Mouse (Mus musculus) hindbrain, postnatal 0 days (tissue): ENCODE data around the gene Pacs1. TPM values are rescaled to one million over a fixed set of nuclear protein-coding genes. Genes with fewer than 3 reads are reported as not detected.
A peak's percentile ranks its signal among the peaks of the same experiment; 100 is the strongest.

ENCODE experiments used
- ATAC-seq: fragments of 200-750 bp; cut with Nextera tagmentation; 2 replicates; pipeline ENCODE4 v1.8.0; 2017; ENCODE audit warnings: mild to moderate bottlenecking, moderate TSS enrichment, moderate library complexity
- DNase-seq: peaks from one replicate; pipeline ENCODE4 v3.0.0-alpha.2; 2015; ENCODE audit warnings: low spot score
- H3K27ac ChIP-seq: fragments of 300-500 bp; sonication (generic); 2 replicates; pipeline ENCODE4 v1.5.1; 2014; ENCODE audit warnings: mild to moderate bottlenecking
- H3K27me3 ChIP-seq: fragments of 300-500 bp; sonication (generic); 2 replicates; pipeline ENCODE4 v1.6.1; 2014; ENCODE audit warnings: low read length, mixed read lengths; ENCODE audit not compliant: insufficient read depth
- H3K36me3 ChIP-seq: fragments of 300-500 bp; sonication (generic); 2 replicates; pipeline ENCODE4 v1.6.1; 2014; ENCODE audit warnings: low read length, mixed read lengths; ENCODE audit not compliant: insufficient read depth
- H3K4me1 ChIP-seq: fragments of 300-500 bp; sonication (generic); 2 replicates; pipeline ENCODE4 v1.6.1; 2014; ENCODE audit warnings: antibody characterized with exemption, low read length, mixed read lengths; ENCODE audit not compliant: insufficient read depth
- H3K4me2 ChIP-seq: fragments of 300-500 bp; sonication (generic); 2 replicates; pipeline ENCODE4 v1.6.1; 2014; ENCODE audit warnings: low read depth, mild to moderate bottlenecking, low read length, moderate library complexity, mixed read lengths
- H3K4me3 ChIP-seq: fragments of 300-500 bp; sonication (generic); 2 replicates; pipeline ENCODE4 v1.5.1; 2014; ENCODE audit warnings: low read length
- H3K9ac ChIP-seq: fragments of 300-500 bp; sonication (generic); replicated peaks from 2 replicates; pipeline ENCODE4 v1.6.1; 2014; ENCODE audit warnings: mild to moderate bottlenecking, low read length, moderate library complexity, mixed read lengths
- H3K9me3 ChIP-seq: fragments of 300-500 bp; sonication (generic); 2 replicates; pipeline ENCODE4 v1.6.1; 2016; ENCODE audit warnings: low read length, mixed read lengths
- CTCF ChIP-seq: IDR thresholded peaks from 2 replicates; pipeline ENCODE4 v1.5.1; 2016; ENCODE audit warnings: antibody characterized with exemption, control low read depth, low read depth
- WGBS: fragments of 180-500 bp; shearing (Covaris S2); extraction: QIAGEN DNeasy Blood & Tissue Kit; methylation state at CpG from one replicate; pipeline ENCODE4 v1.1.7; 2014; 5-methylcytosine and 5-hydroxymethylcytosine counted together
- polyA plus RNA-seq: library from polyadenylated mRNA; unstranded; fragments of >200 nt; fragmentation: Nextera tagmentation; extraction: Ambion mirVana; gene quantifications from 2 replicates; pipeline ENCODE4 v1.2.1, GENCODE M21; 2015
- total RNA-seq: library from RNA; depleted of rRNA; stranded (reverse); fragments of >200 nt; gene quantifications from 2 replicates; pipeline ENCODE4 v1.2.3, GENCODE M21; 2014

Gene Pacs1
- total and polyA plus RNA-seq, 2 experiments from 2014 or later: 41.0 to 63.6 TPM

- Histone ChIP-seq H3K27ac (no peak overlapping the region), H3K4me3 (no peak overlapping the region), H3K9me3 (no peaks in the 10 kb centered on the region), H3K36me3 (peaks cover 43% of the 10 kb centered on the region), H3K27me3 (no peaks in the 10 kb centered on the region), H3K9ac (no peak overlapping the region), H3K4me1 (no peaks in the 10 kb centered on the region), H3K4me2 (no peak overlapping the region)
- ATAC-seq: no peak
- 86% methylated on average over 3 of the region's 3 CpGs for WGBS
- DNase-seq: peak; percentile 15
- peak; percentile 38 for TF ChIP-seq CTCF
Observed at GRCm38 (mm10) chr19:5277140-5277539, 4.2 kb upstream of the Pacs1 start.

- ATAC-seq (no peak), DNase-seq (no peak)
- Histone ChIP-seq H3K4me1 (peaks cover 5% of the 10 kb centered on the region), H3K4me2 (no peak overlapping the region), H3K9me3 (no peaks in the 10 kb centered on the region), H3K9ac (no peak overlapping the region), H3K4me3 (no peak overlapping the region), H3K27me3 (no peaks in the 10 kb centered on the region), H3K27ac (no peak overlapping the region), H3K36me3 (peaks cover 42% of the 10 kb centered on the region)
- TF ChIP-seq CTCF: peak; percentile 2; the same call in 1 of the 2 replicates
- WGBS: 92% methylated on average over 2 of the region's 2 CpGs
Observed at GRCm38 (mm10) chr19:5276531-5276930, 3.6 kb upstream of the Pacs1 start.

- peaks cover 35% of the 10 kb centered on the region for H3K36me3 ChIP-seq
- no peak for DNase-seq
- WGBS: 95% methylated on average over 5 of the region's 5 CpGs
Observed at GRCm38 (mm10) chr19:5275736-5276135, 2.8 kb upstream of the Pacs1 start.

DNA sequence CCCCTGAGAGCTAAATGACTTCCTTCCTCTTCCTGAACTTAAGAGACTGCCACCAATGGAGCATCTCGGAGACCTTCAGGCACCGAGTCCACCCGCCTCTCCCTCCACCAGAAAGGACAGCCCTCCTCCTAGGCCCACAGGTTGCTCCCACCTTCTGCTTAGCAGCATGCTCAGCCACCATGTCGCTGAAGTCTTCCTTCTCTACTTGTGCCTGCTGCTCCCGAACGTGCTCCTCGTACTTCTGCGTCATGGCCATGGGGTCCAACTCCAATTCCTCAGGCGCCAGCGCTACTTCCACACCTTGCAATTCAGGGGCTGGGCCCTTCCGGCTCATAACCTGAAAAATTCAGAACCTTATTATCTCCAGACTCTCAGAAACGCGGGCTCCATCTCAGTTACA is 1.7 kb upstream of the Pacs1 start:
- peaks cover 17% of the 10 kb centered on the region for H3K4me1 ChIP-seq
- no peaks in the 10 kb centered on the region for H3K9me3 ChIP-seq
- ATAC-seq: no peak
- no peak for TF ChIP-seq CTCF
- no peak for DNase-seq
- H3K4me2 ChIP-seq: no peak overlapping the region
- H3K9ac ChIP-seq: no peak overlapping the region
- 94% methylated on average over 12 of the region's 13 CpGs for WGBS
- no peaks in the 10 kb centered on the region for H3K27me3 ChIP-seq
- no peak overlapping the region for H3K27ac ChIP-seq
- H3K4me3 ChIP-seq: no peak overlapping the region
- H3K36me3 ChIP-seq: peaks cover 29% of the 10 kb centered on the region

More at GRCm38 (mm10) chr19:5275736-5276135, 2.8 kb upstream of the Pacs1 start:
- no peak overlapping the region for H3K4me3 ChIP-seq
- H3K9me3 ChIP-seq: no peaks in the 10 kb centered on the region
- peaks cover 11% of the 10 kb centered on the region for H3K4me1 ChIP-seq
- TF ChIP-seq CTCF: no peak
- no peak overlapping the region for H3K4me2 ChIP-seq
- no peaks in the 10 kb centered on the region for H3K27me3 ChIP-seq
- no peak for ATAC-seq
- H3K27ac ChIP-seq: no peak overlapping the region
- H3K9ac ChIP-seq: no peak overlapping the region

- no peak overlapping the region for H3K9ac ChIP-seq
- peaks cover 17% of the 10 kb centered on the region for H3K4me1 ChIP-seq
- H3K27ac ChIP-seq: peak overlapping the region; percentile 91
- DNase-seq (no peak), ATAC-seq (no peak)
- 76% methylated on average over 4 of the region's 4 CpGs for WGBS
- H3K9me3 ChIP-seq: no peaks in the 10 kb centered on the region
- H3K27me3 ChIP-seq: no peaks in the 10 kb centered on the region
- no peak overlapping the region for H3K4me3 ChIP-seq
- peaks cover 26% of the 10 kb centered on the region for H3K36me3 ChIP-seq
- H3K4me2 ChIP-seq: no peak overlapping the region
- TF ChIP-seq CTCF: no peak
Observed at GRCm38 (mm10) chr19:5273916-5274315, 997 bp upstream of the Pacs1 start.

DNA sequence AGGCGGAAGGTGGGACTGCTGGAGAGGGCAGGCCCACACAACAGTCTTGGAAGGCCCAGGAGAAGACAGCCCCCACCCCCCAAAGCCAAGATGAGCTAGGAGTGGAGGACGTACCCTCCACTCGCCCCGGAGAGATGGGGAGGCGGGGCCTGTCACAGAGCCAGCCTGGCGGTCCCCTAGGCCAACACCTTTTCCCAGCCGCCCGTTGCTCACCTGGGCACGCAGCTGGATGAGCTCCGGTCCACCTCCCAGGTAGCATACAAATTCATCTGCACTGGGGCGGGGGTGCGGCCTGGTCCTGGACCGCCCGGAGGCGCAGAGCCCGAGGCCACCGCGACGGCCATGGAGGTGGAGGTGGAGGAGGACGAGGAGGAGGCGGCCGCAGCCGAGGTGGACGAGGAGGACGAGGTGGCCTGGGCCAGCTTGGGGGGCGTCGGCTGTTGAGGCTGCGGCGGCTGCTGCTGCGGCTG is 558 bp downstream of the Pacs1 start:
- peak overlapping the region; percentile 95 for H3K4me3 ChIP-seq
- TF ChIP-seq CTCF: no peak
- H3K9ac ChIP-seq: peak overlapping the region; percentile 96
- H3K4me2 ChIP-seq: peak overlapping the region; percentile 89
- H3K4me1 ChIP-seq: peaks cover 17% of the 10 kb centered on the region
- peak overlapping the region; percentile 91 for H3K27ac ChIP-seq
- peaks cover 12% of the 10 kb centered on the region; the same call in 1 of the 2 replicates for H3K36me3 ChIP-seq
- no peaks in the 10 kb centered on the region for H3K27me3 ChIP-seq
- DNase-seq: peak; percentile 55
- no peaks in the 10 kb centered on the region for H3K9me3 ChIP-seq
- ATAC-seq: peak; percentile 56
- 0% methylated on average over 19 of the region's 30 CpGs for WGBS

GRCm38 (mm10) chr19:5271430-5271829 is 1.5 kb downstream of the Pacs1 start:
- H3K9me3 ChIP-seq: no peaks in the 10 kb centered on the region
- WGBS: 46% methylated on average over 1 of the region's 1 CpGs
- H3K9ac ChIP-seq: no peak overlapping the region
- no peak for TF ChIP-seq CTCF
- peaks cover 9% of the 10 kb centered on the region; the same call in 1 of the 2 replicates for H3K36me3 ChIP-seq
- peak overlapping the region; percentile 89 for H3K4me2 ChIP-seq
- no peak for DNase-seq
- peaks cover 17% of the 10 kb centered on the region for H3K4me1 ChIP-seq
- H3K27me3 ChIP-seq: no peaks in the 10 kb centered on the region
- H3K4me3 ChIP-seq: peak overlapping the region; percentile 95
- ATAC-seq: no peak
- H3K27ac ChIP-seq: no peak overlapping the region
